Mouse (Mus musculus): ENCODE results near the gene Kcna4.

Gene Kcna4

GRCm38 (mm10) chr2:107289990-107290696 lies at the start of gene Kcna4:
Gene Kcna4 (plus strand): TSS chr2:107290639.
- no peak for DNase-seq (ENCODE audit: low spot score in 2 of 2)

- no peak for DNase-seq (ENCODE audit: low spot score in 2 of 2)
Measured at GRCm38 (mm10) chr2:107258091-107258490, 32.3 kb upstream of the Kcna4 start.

GRCm38 (mm10) chr2:107266251-107266650 lies 24.2 kb upstream of the Kcna4 start:
- DNase-seq (ENCODE audit: low spot score in 2 of 2), result no peak

GRCm38 (mm10) chr2:107270050-107270449 lies 20.4 kb upstream of the Kcna4 start:
- DNase-seq (ENCODE audit: low spot score in 2 of 2), result no peak

- DNase-seq (ENCODE audit: low spot score in 2 of 2), result no peak
Measured at GRCm38 (mm10) chr2:107290697-107291019, 219 bp downstream of the Kcna4 start.

- DNase-seq (ENCODE audit: low spot score in 2 of 2), result no peak
Measured at GRCm38 (mm10) chr2:107291142-107291541, 703 bp downstream of the Kcna4 start.

GRCm38 (mm10) chr2:107294521-107294920 lies 4.1 kb downstream of the Kcna4 start:
- no peak for DNase-seq (ENCODE audit: low spot score in 2 of 2)

GRCm38 (mm10) chr2:107301886-107302285 lies 11.4 kb downstream of the Kcna4 start:
- DNase-seq (ENCODE audit: low spot score in 2 of 2), result no peak

- DNase-seq (ENCODE audit: low spot score in 2 of 2), result no peak
Measured at GRCm38 (mm10) chr2:107304707-107305106, 14.3 kb downstream of the Kcna4 start.

- DNase-seq (ENCODE audit: low spot score in 2 of 2), result no peak
Measured at GRCm38 (mm10) chr2:107306077-107306476, 15.6 kb downstream of the Kcna4 start.

- DNase-seq (ENCODE audit: low spot score in 2 of 2), result no peak
Measured at GRCm38 (mm10) chr2:107318636-107319035, 28.2 kb downstream of the Kcna4 start.

- DNase-seq (ENCODE audit: low spot score in 2 of 2), result no peak
Measured at GRCm38 (mm10) chr2:107321596-107322226, 31.3 kb downstream of the Kcna4 start.

- DNase-seq (ENCODE audit: low spot score in 2 of 2), result no peak
Measured at GRCm38 (mm10) chr2:107324090-107324489, 33.7 kb downstream of the Kcna4 start.

GRCm38 (mm10) chr2:107327276-107327675 lies 36.8 kb downstream of the Kcna4 start:
- no peak for DNase-seq (ENCODE audit: low spot score in 2 of 2)

- no peak for DNase-seq (ENCODE audit: low spot score in 2 of 2)
Measured at GRCm38 (mm10) chr2:107341291-107341690, 50.9 kb downstream of the Kcna4 start.

GRCm38 (mm10) chr2:107344807-107345206 lies 54.4 kb downstream of the Kcna4 start:
- DNase-seq (ENCODE audit: low spot score in 2 of 2), result no peak

GRCm38 (mm10) chr2:107345299-107345698 lies 54.9 kb downstream of the Kcna4 start:
- DNase-seq (ENCODE audit: low spot score in 2 of 2), result no peak

Measured in thymus, postnatal 10 days (tissue).